Mouse (Mus musculus) cerebellum, adult 2 months (tissue): ENCODE results near the gene Dffb.

ENCODE experiments used
- CTCF ChIP-seq: fragments of 200-500 bp; IDR thresholded peaks from 2 replicates; pipeline ENCODE4 v1.5.1; 2011; ENCODE audit warnings: low read depth, mild to moderate bottlenecking, control low read depth, low read length, moderate library complexity, borderline replicate concordance; ENCODE audit not compliant: insufficient read depth
- POLR2A ChIP-seq: fragments of 200-500 bp; IDR thresholded peaks from 2 replicates; pipeline ENCODE4 v1.6.1; 2011; ENCODE audit warnings: low read length, control low read depth, borderline replicate concordance; ENCODE audit not compliant: insufficient read depth

GRCm38 (mm10) chr4:153992715-153993114, 17.8 kb upstream of the Dffb start:
- no peak for TF ChIP-seq CTCF
- TF ChIP-seq POLR2A: no peak
